Mouse (Mus musculus) embryonic facial prominence, embryonic 15.5 days (tissue): ENCODE results near the gene Ctdsp1. TPM values are rescaled to one million over a fixed set of nuclear protein-coding genes. Genes with fewer than 3 reads are reported as not detected.
A peak's percentile ranks its signal among the peaks of the same experiment; 100 is the strongest.

ENCODE experiments used
- ATAC-seq: fragments of 200-750 bp; cut with Nextera tagmentation; 2 replicates; pipeline ENCODE4 v1.8.0; 2017; ENCODE audit warnings: low read depth, moderate TSS enrichment; ENCODE audit not compliant: insufficient number of reproducible peaks, low FRiP score, low TSS enrichment
- H3K27ac ChIP-seq: fragments of 300-500 bp; sonication (generic); replicated peaks from 2 replicates; pipeline ENCODE4 v1.5.1; 2015; ENCODE audit warnings: mild to moderate bottlenecking, inconsistent platforms
- H3K27me3 ChIP-seq: fragments of 300-500 bp; sonication (generic); 2 replicates; pipeline ENCODE4 v1.6.1; 2015; ENCODE audit warnings: inconsistent platforms
- H3K36me3 ChIP-seq: fragments of 300-500 bp; sonication (generic); 2 replicates; pipeline ENCODE4 v1.6.1; 2015; ENCODE audit warnings: mild to moderate bottlenecking, inconsistent platforms
- H3K4me1 ChIP-seq: fragments of 300-500 bp; sonication (generic); 2 replicates; pipeline ENCODE4 v1.6.1; 2015; ENCODE audit warnings: inconsistent platforms
- H3K4me2 ChIP-seq: fragments of 300-500 bp; sonication (generic); replicated peaks from 2 replicates; pipeline ENCODE4 v1.6.1; 2015; ENCODE audit warnings: mild to moderate bottlenecking, inconsistent platforms
- H3K4me3 ChIP-seq: fragments of 300-500 bp; sonication (generic); replicated peaks from 2 replicates; pipeline ENCODE4 v1.5.1; 2015; ENCODE audit warnings: mild to moderate bottlenecking, inconsistent platforms
- H3K9ac ChIP-seq: fragments of 300-500 bp; sonication (generic); 2 replicates; pipeline ENCODE4 v1.6.1; 2015; ENCODE audit warnings: inconsistent platforms
- H3K9me3 ChIP-seq: fragments of 300-500 bp; sonication (generic); replicated peaks from 2 replicates; pipeline ENCODE4 v1.6.1; 2016; ENCODE audit warnings: inconsistent platforms
- WGBS: fragments of 180-500 bp; shearing (Covaris S2); methylation state at CpG from one replicate; pipeline ENCODE4 v1.1.7; 2015; 5-methylcytosine and 5-hydroxymethylcytosine counted together
- polyA plus RNA-seq: library from polyadenylated mRNA; unstranded; fragments of >200 nt; fragmentation: Nextera tagmentation; extraction: Ambion mirVana; gene quantifications from 2 replicates; pipeline ENCODE4 v1.2.1, GENCODE M21; 2015

The Ctdsp1 gene
- polyA plus RNA-seq, 1 experiment from 2014 or later: 86.6 TPM

DNA sequence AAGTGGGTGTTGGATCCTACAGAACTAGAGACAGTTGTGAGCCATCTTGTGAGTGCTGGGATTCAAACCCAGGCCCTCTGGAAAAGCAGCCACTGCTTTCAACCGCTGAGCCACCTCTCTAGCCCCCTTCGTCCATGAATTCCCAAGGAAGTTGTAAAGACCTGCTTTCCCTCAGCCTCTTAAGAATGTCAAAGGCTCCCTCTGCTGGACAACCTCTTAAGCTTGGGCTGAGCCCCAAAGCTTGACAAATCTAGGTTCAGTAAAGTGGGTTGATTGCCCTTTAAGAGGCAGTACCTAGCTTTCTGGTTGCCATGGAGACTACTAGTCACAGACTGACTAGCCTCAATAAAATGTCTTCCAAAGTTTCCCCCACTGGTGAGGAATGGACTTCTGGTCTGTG, 29.5 kb upstream of the Ctdsp1 start, which contains the start of gene Catip:
Catip (plus strand) TSS at position 297 of the 400 bp plus-strand sequence.
- Histone ChIP-seq H3K4me2 (0 out of 2 replicates have a peak within 1 kb of the TSS, but pooled peaks have one; percentile 17), H3K27ac (no peak within 1 kb of the TSS; the same call in 1 of the 2 replicates), H3K4me3 (no peak within 1 kb of the TSS), H3K9ac (no peak within 1 kb of the TSS), H3K4me1 (peaks cover 13% of the 10 kb centered on the region), H3K9me3 (no peaks in the 10 kb centered on the region), H3K27me3 (no peaks in the 10 kb centered on the region), H3K36me3 (no peaks in the 10 kb centered on the region)
- 0% methylated on average over 2 of the region's 2 CpGs for WGBS
- ATAC-seq: peak; percentile 68; the same call in 1 of the 2 replicates

DNA sequence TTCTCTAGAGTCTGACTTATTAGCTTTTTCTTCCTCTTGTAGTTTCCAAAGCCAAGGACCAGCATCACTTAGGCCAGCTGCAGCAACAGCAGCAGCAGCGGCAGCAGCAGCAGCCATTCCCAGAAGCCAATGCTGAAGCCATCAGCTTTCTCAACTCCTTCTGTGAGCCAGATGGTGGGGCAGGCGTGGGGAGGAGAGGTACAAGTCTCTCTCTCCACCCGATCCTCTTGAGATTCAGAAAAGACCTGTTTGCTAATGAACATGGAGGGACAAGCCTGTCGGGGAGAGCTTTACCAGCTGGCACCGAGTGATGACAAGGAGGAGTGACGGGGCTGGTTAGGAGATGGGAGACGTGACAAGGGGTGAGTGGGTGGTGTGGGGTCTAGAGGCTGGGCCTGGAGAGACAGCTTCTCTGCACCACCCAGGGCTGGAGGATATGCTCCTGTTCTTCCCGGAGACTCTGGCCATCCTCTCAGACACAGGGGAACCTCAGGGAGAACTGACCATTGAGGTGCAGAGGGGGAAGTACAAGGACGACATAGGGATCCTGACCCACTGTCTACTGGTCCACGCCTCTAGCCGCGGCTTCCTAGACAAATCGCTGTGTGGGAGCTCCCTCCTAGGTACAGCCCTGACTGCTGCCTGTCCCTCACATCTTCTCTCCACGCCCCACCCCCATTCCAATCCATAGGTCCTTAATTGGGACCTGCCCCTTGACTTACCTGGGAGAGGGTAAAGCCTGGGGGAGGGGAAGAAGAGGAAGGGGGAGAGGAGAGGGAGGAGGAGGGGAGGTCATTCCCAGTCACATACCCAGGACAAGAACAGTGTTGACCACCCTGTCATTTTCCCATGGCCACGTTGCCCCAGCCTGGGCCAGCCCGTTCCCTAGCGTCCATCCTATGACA, 28.7 kb upstream of the Ctdsp1 start:
- 0 out of 2 replicates have a peak overlapping the region, but pooled peaks have one; percentile 17 for H3K4me2 ChIP-seq
- WGBS: 49% methylated on average over 17 of the region's 17 CpGs

DNA sequence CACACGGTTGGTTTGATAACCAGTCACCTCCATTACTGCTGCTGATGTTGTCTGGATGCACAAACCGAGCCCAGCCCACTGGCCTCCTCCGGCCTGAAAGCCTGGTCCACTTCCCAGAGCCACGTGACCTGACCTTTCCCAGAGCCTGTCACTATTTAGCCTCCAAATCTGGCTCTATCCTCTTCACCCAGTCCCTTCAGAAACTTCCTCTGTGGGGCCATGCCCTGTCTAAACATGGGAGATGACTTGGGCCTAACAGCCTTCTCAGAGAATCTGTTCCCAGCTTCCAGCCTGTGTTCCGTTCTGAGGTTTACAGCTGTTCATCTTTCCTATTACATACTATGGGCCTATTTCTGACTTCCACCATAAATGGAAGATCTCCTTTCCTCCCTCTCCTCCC, 27.9 kb upstream of the Ctdsp1 start:
- peaks cover 20% of the 10 kb centered on the region for H3K4me1 ChIP-seq
- no peak for ATAC-seq
- H3K4me3 ChIP-seq: no peak overlapping the region
- H3K9me3 ChIP-seq: no peaks in the 10 kb centered on the region
- H3K27ac ChIP-seq: no peak overlapping the region
- no peak overlapping the region for H3K9ac ChIP-seq
- no peaks in the 10 kb centered on the region for H3K27me3 ChIP-seq
- 63% methylated on average over 5 of the region's 5 CpGs for WGBS
- no peak overlapping the region for H3K4me2 ChIP-seq
- no peaks in the 10 kb centered on the region for H3K36me3 ChIP-seq

More for the DNA sequence above, 28.7 kb upstream of the Ctdsp1 start:
- Histone ChIP-seq H3K36me3 (no peaks in the 10 kb centered on the region), H3K27me3 (no peaks in the 10 kb centered on the region), H3K4me1 (peaks cover 13% of the 10 kb centered on the region), H3K9ac (no peak overlapping the region), H3K9me3 (no peaks in the 10 kb centered on the region), H3K4me3 (no peak overlapping the region), H3K27ac (no peak overlapping the region; the same call in 1 of the 2 replicates)
- peak; percentile 32; the same call in 1 of the 2 replicates for ATAC-seq

DNA sequence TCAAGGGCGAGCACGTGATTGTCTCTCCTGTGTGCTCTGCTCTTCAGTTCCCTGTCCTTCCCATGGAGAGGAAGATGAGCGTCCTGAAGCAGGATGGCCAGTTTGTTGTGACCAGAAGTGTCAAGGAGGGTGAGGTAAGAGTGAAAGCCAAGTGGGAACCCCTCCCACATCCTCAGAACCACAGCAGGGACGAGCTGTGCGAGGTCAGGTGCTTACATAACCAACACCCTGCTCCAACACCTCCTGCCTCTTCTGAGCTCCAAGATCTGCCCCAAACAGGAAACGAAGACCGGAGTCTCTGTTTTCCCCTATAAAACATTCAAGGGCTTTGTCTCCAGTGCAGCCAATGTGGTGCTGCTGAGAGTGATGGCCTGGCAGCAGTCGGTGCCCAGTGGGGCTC, 27.0 kb upstream of the Ctdsp1 start:
- ATAC-seq: no peak

DNA sequence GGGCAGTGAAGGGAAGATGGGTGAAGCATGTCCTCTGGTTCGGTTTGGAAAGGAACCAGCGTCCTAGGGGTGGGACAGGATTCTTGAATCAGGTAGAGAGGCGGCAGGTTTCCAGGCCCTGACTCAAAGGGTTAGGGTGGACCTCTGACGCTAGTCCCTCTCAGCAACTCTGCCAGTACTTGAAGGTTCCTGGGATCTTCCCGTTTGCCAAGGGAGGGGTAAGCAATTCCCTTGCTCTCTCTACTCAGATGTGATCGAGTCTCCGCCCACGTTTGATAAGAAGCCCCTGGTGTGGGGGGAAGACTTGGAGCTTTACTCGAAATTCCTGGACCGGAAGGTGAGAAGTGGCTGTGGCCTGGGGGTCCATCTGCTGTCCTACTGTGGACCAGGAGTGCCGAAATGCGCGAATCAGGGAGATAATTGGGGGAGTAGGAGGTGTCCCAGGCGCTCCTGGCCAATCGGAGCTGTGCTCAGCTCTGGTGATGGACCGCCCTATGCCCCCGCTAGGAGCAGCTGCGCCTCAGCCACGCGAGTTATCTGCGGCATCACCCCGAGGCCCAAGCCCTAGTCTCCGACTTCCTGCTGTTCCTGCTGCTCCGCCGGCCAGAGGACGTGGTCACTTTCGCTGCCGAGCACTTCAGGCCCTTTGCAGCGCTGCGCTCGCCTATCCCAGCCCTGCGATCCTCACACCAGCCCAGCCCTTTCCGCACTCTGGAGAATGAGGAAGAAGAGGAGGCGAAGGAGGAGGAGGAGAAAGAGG, 23.2 kb upstream of the Ctdsp1 start:
- 16% methylated on average over 34 of the region's 34 CpGs for WGBS
- peaks cover 6% of the 10 kb centered on the region for H3K4me1 ChIP-seq
- no peaks in the 10 kb centered on the region for H3K9me3 ChIP-seq
- H3K27ac ChIP-seq: no peak overlapping the region
- peak overlapping the region; percentile 54 for H3K4me2 ChIP-seq
- no peak overlapping the region; the same call in 1 of the 2 replicates for H3K9ac ChIP-seq
- peak overlapping the region; percentile 31 for H3K4me3 ChIP-seq
- H3K27me3 ChIP-seq: no peaks in the 10 kb centered on the region
- ATAC-seq: peak; percentile 81
- no peaks in the 10 kb centered on the region for H3K36me3 ChIP-seq

More for the DNA sequence above, 27.0 kb upstream of the Ctdsp1 start:
- no peak overlapping the region for H3K27ac ChIP-seq
- 75% methylated on average over 8 of the region's 8 CpGs for WGBS
- no peak overlapping the region for H3K4me2 ChIP-seq
- peaks cover 20% of the 10 kb centered on the region for H3K4me1 ChIP-seq
- no peaks in the 10 kb centered on the region for H3K27me3 ChIP-seq
- no peak overlapping the region for H3K4me3 ChIP-seq
- H3K36me3 ChIP-seq: no peaks in the 10 kb centered on the region
- no peak overlapping the region for H3K9ac ChIP-seq
- H3K9me3 ChIP-seq: no peaks in the 10 kb centered on the region

DNA sequence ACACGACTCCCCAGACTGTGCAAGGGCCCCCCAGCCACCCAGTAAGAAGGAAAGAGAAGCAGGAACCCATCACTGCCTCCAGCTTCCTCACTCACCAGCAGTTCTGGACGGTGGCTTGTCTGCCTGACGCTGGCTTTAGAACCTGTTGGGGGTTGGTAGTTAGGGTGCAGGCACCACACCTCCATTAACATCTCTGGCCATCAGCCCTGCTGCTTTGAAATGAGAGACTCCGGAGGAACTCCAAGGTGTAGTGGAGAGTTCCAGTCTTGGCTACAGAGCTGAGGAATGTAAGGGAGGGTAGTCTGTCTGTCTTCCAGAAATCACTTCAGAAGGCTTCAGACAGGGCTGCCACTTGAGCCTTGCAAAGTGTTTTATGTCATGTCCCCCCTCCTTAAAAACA, 21.3 kb upstream of the Ctdsp1 start:
- H3K4me1 ChIP-seq: peaks cover 6% of the 10 kb centered on the region; the same call in 1 of the 2 replicates
- 50% methylated on average over 4 of the region's 4 CpGs for WGBS
- no peak for ATAC-seq
- H3K36me3 ChIP-seq: no peaks in the 10 kb centered on the region
- H3K4me2 ChIP-seq: no peak overlapping the region
- no peak overlapping the region for H3K4me3 ChIP-seq
- no peaks in the 10 kb centered on the region for H3K27me3 ChIP-seq
- H3K9me3 ChIP-seq: no peaks in the 10 kb centered on the region
- H3K27ac ChIP-seq: no peak overlapping the region
- H3K9ac ChIP-seq: no peak overlapping the region

DNA sequence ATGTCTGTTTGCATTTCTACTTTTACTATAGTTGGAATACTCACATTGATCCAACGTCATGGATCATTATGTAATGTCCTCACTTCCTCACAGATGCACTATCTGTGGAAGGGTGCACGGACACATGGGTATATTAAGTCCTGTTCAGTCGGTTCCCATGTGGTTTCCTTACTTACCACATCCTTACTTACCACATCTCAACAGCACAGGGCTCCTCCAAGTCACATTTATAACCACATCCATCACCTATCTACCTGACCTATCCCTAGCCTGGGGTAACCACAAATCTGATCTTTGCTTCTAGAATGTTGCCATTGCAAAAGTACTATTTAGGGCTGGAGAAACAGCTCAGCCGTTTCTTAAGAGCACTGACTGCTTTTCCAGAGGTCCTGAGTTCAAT, 17.9 kb upstream of the Ctdsp1 start:
- Histone ChIP-seq H3K4me1 (peaks cover under 1% of the 10 kb centered on the region; the same call in 1 of the 2 replicates), H3K9ac (no peak overlapping the region), H3K9me3 (no peaks in the 10 kb centered on the region), H3K4me2 (no peak overlapping the region), H3K27me3 (no peaks in the 10 kb centered on the region), H3K36me3 (no peaks in the 10 kb centered on the region), H3K4me3 (no peak overlapping the region), H3K27ac (no peak overlapping the region)
- ATAC-seq: no peak
- WGBS: 54% methylated on average over 4 of the region's 4 CpGs

DNA sequence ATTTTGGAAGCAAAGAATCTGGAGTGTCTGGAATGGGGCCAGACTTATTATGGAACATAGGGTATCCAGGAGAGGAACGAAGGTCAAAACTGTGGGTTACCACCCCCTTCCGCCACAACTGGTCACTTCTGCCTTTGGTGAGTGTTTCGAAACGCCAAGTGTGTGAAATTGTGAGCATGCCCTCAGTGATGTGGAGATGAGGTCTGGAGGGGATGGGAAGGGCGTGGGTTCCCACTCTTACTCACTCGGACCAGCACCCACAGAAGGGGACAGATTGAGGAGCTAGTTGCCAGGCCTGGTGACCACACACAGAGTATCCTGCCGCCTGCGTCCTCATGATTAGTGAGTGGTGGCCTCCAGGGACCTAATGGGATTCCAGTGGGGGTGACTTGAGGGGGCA, 16.3 kb upstream of the Ctdsp1 start, which contains the start of gene Slc11a1:
Slc11a1 (plus strand) TSS at position 216 of the 400 bp plus-strand sequence.
- no peaks in the 10 kb centered on the region for H3K4me1 ChIP-seq
- H3K27me3 ChIP-seq: no peaks in the 10 kb centered on the region
- no peak within 1 kb of the TSS for H3K27ac ChIP-seq
- no peak within 1 kb of the TSS for H3K9ac ChIP-seq
- no peak within 1 kb of the TSS for H3K4me3 ChIP-seq
- WGBS: 71% methylated on average over 8 of the region's 8 CpGs
- no peaks in the 10 kb centered on the region for H3K36me3 ChIP-seq
- no peak for ATAC-seq
- no peaks in the 10 kb centered on the region for H3K9me3 ChIP-seq
- no peak within 1 kb of the TSS for H3K4me2 ChIP-seq

DNA sequence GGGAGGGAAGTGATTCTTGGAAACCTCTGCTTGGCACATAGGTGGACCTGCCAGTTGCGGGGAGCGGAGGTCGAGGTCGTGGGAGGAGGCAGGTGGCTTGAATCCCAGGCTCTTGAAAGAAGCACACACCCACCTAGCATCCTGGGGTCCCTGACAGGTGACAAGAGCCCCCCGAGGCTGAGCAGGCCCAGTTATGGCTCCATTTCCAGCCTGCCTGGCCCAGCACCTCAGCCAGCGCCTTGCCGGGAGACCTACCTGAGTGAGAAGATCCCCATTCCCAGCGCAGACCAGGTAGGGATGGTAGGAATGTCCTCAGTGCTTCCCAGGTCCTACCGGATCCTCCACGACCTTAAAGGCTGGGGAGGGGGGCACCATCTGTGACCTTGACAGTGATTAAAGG, 15.7 kb upstream of the Ctdsp1 start:
- WGBS: 77% methylated on average over 10 of the region's 10 CpGs
- Histone ChIP-seq H3K36me3 (no peaks in the 10 kb centered on the region), H3K9ac (no peak overlapping the region), H3K4me1 (no peaks in the 10 kb centered on the region), H3K4me2 (no peak overlapping the region), H3K9me3 (no peaks in the 10 kb centered on the region), H3K27me3 (no peaks in the 10 kb centered on the region), H3K4me3 (no peak overlapping the region), H3K27ac (no peak overlapping the region)
- ATAC-seq: no peak

DNA sequence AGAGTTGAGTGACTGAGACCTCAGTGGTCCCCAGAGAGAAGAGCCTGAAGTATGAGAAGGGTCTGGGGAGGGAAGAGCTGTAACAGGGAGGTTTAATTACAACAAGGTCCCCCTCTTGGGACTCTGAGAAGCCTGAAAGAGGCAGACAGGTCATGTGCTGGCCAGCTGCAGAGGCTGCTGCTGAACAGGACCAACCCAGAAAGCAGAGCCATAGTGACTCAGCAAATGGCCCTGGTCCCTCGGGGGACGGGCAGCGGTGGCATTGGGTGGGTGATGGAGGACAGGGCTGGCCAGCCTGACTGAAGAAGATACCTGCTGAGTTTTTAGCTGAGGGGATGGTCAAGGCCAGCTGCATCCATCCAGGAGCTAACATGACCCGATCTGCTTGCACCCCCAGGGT, 14.9 kb upstream of the Ctdsp1 start:
- no peak for ATAC-seq
- 73% methylated on average over 4 of the region's 4 CpGs for WGBS

DNA sequence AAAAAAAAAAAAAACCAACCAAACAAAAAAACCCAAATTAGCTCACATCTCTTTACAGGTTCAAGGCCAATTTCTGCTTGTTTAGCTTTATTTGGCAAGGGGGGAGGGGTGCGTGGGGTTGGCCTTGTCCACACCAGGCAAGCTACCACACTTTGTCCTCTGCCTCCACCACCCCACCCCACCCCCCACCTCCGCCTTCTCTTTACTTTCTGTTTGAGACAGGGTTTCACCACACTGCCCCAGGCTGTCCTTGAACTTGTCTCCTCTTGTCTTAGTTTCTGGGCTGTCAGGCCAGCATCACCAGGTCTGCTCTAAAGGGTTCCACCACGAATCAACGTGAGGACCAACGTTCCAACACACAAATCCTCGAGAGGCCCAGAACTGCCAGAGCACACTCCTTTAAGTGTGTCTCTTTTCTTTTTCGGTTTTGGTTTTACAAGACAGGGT, 12.2 kb upstream of the Ctdsp1 start:
- Histone ChIP-seq H3K27me3 (no peaks in the 10 kb centered on the region), H3K4me3 (no peak overlapping the region), H3K36me3 (no peaks in the 10 kb centered on the region), H3K9me3 (no peaks in the 10 kb centered on the region), H3K4me1 (no peaks in the 10 kb centered on the region), H3K4me2 (no peak overlapping the region), H3K27ac (no peak overlapping the region), H3K9ac (no peak overlapping the region)
- ATAC-seq: no peak
- 59% methylated on average over 7 of the region's 7 CpGs for WGBS

More for the DNA sequence above, 14.9 kb upstream of the Ctdsp1 start:
- Histone ChIP-seq H3K4me3 (no peak overlapping the region), H3K9ac (no peak overlapping the region), H3K4me1 (no peaks in the 10 kb centered on the region), H3K27me3 (no peaks in the 10 kb centered on the region), H3K27ac (no peak overlapping the region), H3K36me3 (no peaks in the 10 kb centered on the region), H3K4me2 (no peak overlapping the region), H3K9me3 (no peaks in the 10 kb centered on the region)
